Mouse (Mus musculus): Measurements from ENCODE around the gene Srd5a1. TPM values are rescaled to one million over a fixed set of nuclear protein-coding genes. Genes with fewer than 3 reads are reported as not detected.
"Not testable (repeated sequence)": the region's sequence is repeated elsewhere in the genome, so short reads cannot be mapped to it uniquely, and the experiment has no call there.

Srd5a1 gene
- polyA plus RNA-seq, 1 experiment from 2014 or later: 4.7 TPM

DNA sequence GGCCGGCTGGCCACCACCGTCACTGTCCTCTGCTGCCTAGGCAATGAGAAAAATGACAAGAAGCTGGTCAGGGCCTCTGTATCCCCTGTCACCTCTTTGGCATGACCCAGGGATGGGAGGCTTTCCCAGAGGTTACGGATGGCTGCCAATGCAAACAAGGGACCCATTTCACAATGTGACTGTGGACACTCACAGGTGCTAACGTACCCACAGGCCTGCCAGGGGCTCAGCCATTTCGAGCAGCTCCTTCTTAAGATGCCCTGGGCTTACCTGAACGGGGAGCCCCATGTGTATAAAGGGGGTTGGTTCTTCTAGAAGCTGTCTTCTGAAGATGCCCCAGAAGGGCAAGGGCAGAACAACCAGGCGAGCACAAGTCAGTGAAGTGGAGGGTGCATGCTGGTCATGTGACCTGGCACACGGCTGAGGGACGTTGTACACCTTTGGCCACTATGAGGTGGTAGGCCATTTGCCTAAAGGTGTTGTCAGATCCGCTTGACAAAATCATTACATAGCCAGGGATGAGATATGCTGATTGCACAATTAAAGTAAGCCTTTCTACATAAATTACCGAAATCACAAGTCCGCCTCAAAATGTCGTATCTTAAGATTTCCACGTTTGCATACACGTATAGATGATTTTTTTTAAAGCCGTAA is 33.9 kb downstream of the Srd5a1 start:
- ATAC-seq (peak; percentile 97), DNase-seq (peak; percentile 55)
- Histone ChIP-seq H3K9me3 (ENCODE audit: low read length) (no peaks in the 10 kb centered on the region), H3K4me3 (ENCODE audit: low read depth, low read length) (no peak overlapping the region), H3K27me3 (ENCODE audit: insufficient read depth, low read length) (no peaks in the 10 kb centered on the region), H3K9ac (replicated peaks) (no peak overlapping the region), H3K4me1 (ENCODE audit: insufficient read depth) (no peaks in the 10 kb centered on the region), H3K36me3 (replicated peaks; ENCODE audit: insufficient read depth, low read length) (no peaks in the 10 kb centered on the region), H3K27ac (ENCODE audit: low read depth) (peak overlapping the region; percentile 29; the same call in 1 of the 2 replicates), H3K4me2 (ENCODE audit: low read depth, low read length) (no peak overlapping the region)
- WGBS (ENCODE audit: insufficient replicate concordance): 75% methylated on average over 16 of the region's 16 CpGs
- TF ChIP-seq CTCF (IDR thresholded peaks at IDR 0.05; ENCODE audit: low read depth) (no peak), EP300 (IDR thresholded peaks at IDR 0.05; ENCODE audit: low read depth) (no peak)

DNA sequence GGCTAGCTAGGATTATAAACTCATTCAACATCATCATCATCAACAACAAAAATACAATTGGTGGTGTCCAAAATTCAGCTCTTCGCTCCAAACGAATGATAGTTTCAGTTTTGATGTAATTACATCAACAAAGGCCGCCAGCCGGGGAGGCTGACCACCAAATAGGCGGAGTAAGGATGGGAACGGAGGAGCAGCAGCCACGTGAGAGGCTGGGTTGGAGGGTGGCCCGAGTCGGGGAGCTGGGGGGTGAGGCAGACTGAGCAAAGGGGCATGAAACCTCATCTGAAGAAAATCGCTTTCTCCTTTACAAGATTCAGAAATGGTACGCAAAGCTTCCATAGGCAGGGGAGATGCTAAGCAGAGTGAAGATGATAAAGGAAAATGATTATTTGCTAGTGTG is 34.6 kb downstream of the Srd5a1 start:
- WGBS (ENCODE audit: insufficient replicate concordance): 69% methylated on average over 11 of the region's 11 CpGs
- no peak overlapping the region for H3K4me2 ChIP-seq (ENCODE audit: low read depth, low read length)
- TF ChIP-seq EP300 (IDR thresholded peaks at IDR 0.05; ENCODE audit: low read depth): no peak
- no peaks in the 10 kb centered on the region for H3K27me3 ChIP-seq (ENCODE audit: insufficient read depth, low read length)
- ATAC-seq (no peak), DNase-seq (no peak)
- no peaks in the 10 kb centered on the region for H3K36me3 ChIP-seq (replicated peaks; ENCODE audit: insufficient read depth, low read length)
- H3K4me3 ChIP-seq (ENCODE audit: low read depth, low read length): no peak overlapping the region
- H3K9me3 ChIP-seq (ENCODE audit: low read length): no peaks in the 10 kb centered on the region
- H3K9ac ChIP-seq (replicated peaks): no peak overlapping the region
- no peaks in the 10 kb centered on the region for H3K4me1 ChIP-seq (ENCODE audit: insufficient read depth)
- H3K27ac ChIP-seq (ENCODE audit: low read depth): 0 out of 2 replicates have a peak overlapping the region, but pooled peaks have one; percentile 29

GRCm38 (mm10) chr13:69572594-69572993 is 38.6 kb downstream of the Srd5a1 start:
- TF ChIP-seq CTCF (IDR thresholded peaks at IDR 0.05; ENCODE audit: low read depth) (no peak), EP300 (IDR thresholded peaks at IDR 0.05; ENCODE audit: low read depth) (no peak)
- Histone ChIP-seq H3K4me2 (ENCODE audit: low read depth, low read length) (no peak overlapping the region), H3K4me3 (ENCODE audit: low read depth, low read length) (no peak overlapping the region), H3K9ac (replicated peaks) (no peak overlapping the region), H3K27me3 (ENCODE audit: insufficient read depth, low read length) (no peaks in the 10 kb centered on the region), H3K9me3 (ENCODE audit: low read length) (no peaks in the 10 kb centered on the region), H3K36me3 (replicated peaks; ENCODE audit: insufficient read depth, low read length) (no peaks in the 10 kb centered on the region), H3K4me1 (ENCODE audit: insufficient read depth) (no peaks in the 10 kb centered on the region), H3K27ac (ENCODE audit: low read depth) (no peak overlapping the region)
- 81% methylated on average over 3 of the region's 3 CpGs for WGBS (ENCODE audit: insufficient replicate concordance)
- ATAC-seq (no peak), DNase-seq (no peak)

DNA sequence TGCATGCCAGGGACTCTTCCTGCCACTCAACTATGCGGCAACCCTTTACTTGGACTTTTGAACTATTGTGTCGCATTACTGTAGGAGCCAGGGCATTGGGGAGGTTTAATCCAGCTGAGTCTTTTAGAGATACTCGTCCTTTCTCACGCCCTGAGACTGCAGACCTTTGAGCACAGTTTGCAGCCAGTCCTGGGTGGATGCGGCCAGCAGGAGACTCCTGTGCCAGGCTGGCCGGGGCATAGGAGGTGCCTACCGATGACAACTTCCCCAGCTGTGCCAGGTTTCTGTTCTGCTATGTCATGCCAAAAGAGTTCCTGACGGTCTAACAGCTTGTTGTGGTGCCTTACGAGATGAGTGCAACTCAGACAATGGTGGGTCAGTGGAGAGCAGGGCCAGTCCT is 42.0 kb downstream of the Srd5a1 start:
- 74% methylated on average over 9 of the region's 9 CpGs for WGBS (ENCODE audit: insufficient replicate concordance)
- no peak for ATAC-seq
- TF ChIP-seq CTCF (IDR thresholded peaks at IDR 0.05; ENCODE audit: low read depth) (no peak), EP300 (IDR thresholded peaks at IDR 0.05; ENCODE audit: low read depth) (no peak)
- H3K9me3 ChIP-seq (ENCODE audit: low read length): no peaks in the 10 kb centered on the region
- no peak overlapping the region for H3K27ac ChIP-seq (ENCODE audit: low read depth)
- no peak for DNase-seq
- H3K36me3 ChIP-seq (replicated peaks; ENCODE audit: insufficient read depth, low read length): no peaks in the 10 kb centered on the region
- H3K4me3 ChIP-seq (ENCODE audit: low read depth, low read length): no peak overlapping the region
- H3K9ac ChIP-seq (replicated peaks): no peak overlapping the region
- H3K4me2 ChIP-seq (ENCODE audit: low read depth, low read length): no peak overlapping the region
- H3K4me1 ChIP-seq (ENCODE audit: insufficient read depth): no peaks in the 10 kb centered on the region
- H3K27me3 ChIP-seq (ENCODE audit: insufficient read depth, low read length): no peaks in the 10 kb centered on the region

DNA sequence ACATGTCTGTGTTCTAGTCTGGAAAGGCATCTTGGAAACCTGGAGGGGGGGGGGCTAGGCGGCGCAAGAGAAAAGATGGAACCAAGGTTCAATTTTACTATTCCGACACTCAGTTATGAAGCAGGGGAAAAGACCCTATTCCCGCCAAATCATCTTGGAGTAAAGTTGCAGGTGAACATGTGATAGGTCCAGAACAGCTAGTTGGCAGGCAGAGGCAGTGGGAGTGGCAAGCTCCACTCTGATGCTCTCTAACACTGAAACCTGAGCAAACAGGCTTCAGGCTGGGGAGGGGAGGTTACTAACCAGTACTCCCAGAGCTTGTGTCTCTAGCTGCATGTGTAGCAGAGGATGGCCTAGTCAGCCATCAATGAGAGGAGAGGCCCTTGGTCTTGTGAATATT is 45.8 kb downstream of the Srd5a1 start:
- not testable (repeated sequence) for H3K4me1 ChIP-seq (ENCODE audit: insufficient read depth); H3K36me3 ChIP-seq (replicated peaks; ENCODE audit: insufficient read depth, low read length); ATAC-seq; H3K27ac ChIP-seq (ENCODE audit: low read depth); H3K4me3 ChIP-seq (ENCODE audit: low read depth, low read length); H3K4me2 ChIP-seq (ENCODE audit: low read depth, low read length); H3K9me3 ChIP-seq (ENCODE audit: low read length); DNase-seq; H3K9ac ChIP-seq (replicated peaks); H3K27me3 ChIP-seq (ENCODE audit: insufficient read depth, low read length)
- WGBS (ENCODE audit: insufficient replicate concordance): 86% methylated on average over 4 of the region's 4 CpGs

GRCm38 (mm10) chr13:69564573-69564972 is 46.7 kb downstream of the Srd5a1 start:
- no peak overlapping the region for H3K9ac ChIP-seq (replicated peaks)
- H3K27me3 ChIP-seq (ENCODE audit: insufficient read depth, low read length): no peaks in the 10 kb centered on the region
- DNase-seq: no peak
- peak overlapping the region; percentile 56; the same call in 1 of the 2 replicates for H3K27ac ChIP-seq (ENCODE audit: low read depth)
- no peaks in the 10 kb centered on the region for H3K4me1 ChIP-seq (ENCODE audit: insufficient read depth)
- ATAC-seq: no peak
- no peaks in the 10 kb centered on the region for H3K9me3 ChIP-seq (ENCODE audit: low read length)
- no peak overlapping the region for H3K4me2 ChIP-seq (ENCODE audit: low read depth, low read length)
- H3K36me3 ChIP-seq (replicated peaks; ENCODE audit: insufficient read depth, low read length): no peaks in the 10 kb centered on the region
- H3K4me3 ChIP-seq (ENCODE audit: low read depth, low read length): no peak overlapping the region
- TF ChIP-seq EP300 (IDR thresholded peaks at IDR 0.05; ENCODE audit: low read depth): no peak
- no peak for TF ChIP-seq CTCF (IDR thresholded peaks at IDR 0.05; ENCODE audit: low read depth)

- H3K36me3 ChIP-seq (replicated peaks; ENCODE audit: insufficient read depth, low read length): no peaks in the 10 kb centered on the region
- H3K4me1 ChIP-seq (ENCODE audit: insufficient read depth): no peaks in the 10 kb centered on the region
- DNase-seq: no peak
- 49% methylated on average over 3 of the region's 3 CpGs for WGBS (ENCODE audit: insufficient replicate concordance)
- no peak overlapping the region for H3K9ac ChIP-seq (replicated peaks)
- no peak overlapping the region for H3K4me3 ChIP-seq (ENCODE audit: low read depth, low read length)
- H3K4me2 ChIP-seq (ENCODE audit: low read depth, low read length): no peak overlapping the region; the same call in 1 of the 2 replicates
- ATAC-seq: no peak
- no peaks in the 10 kb centered on the region for H3K9me3 ChIP-seq (ENCODE audit: low read length)
- H3K27ac ChIP-seq (ENCODE audit: low read depth): peak overlapping the region; percentile 56; the same call in 1 of the 2 replicates
- no peak for TF ChIP-seq EP300 (IDR thresholded peaks at IDR 0.05; ENCODE audit: low read depth)
- TF ChIP-seq CTCF (IDR thresholded peaks at IDR 0.05; ENCODE audit: low read depth): no peak
- no peaks in the 10 kb centered on the region for H3K27me3 ChIP-seq (ENCODE audit: insufficient read depth, low read length)
These were observed 47.3 kb downstream of the Srd5a1 start for GRCm38 (mm10) chr13:69563905-69564304.
